Mouse (Mus musculus): Measurements from ENCODE around the gene Pacsin3. TPM values are rescaled to one million over a fixed set of nuclear protein-coding genes. Genes with fewer than 3 reads are reported as not detected.
A peak's percentile ranks its signal among the peaks of the same experiment; 100 is the strongest.
"Not testable (repeated sequence)": the region's sequence is repeated elsewhere in the genome, so short reads cannot be mapped to it uniquely, and the experiment has no call there.

Gene Pacsin3
- polyA plus RNA-seq (2015; fragmentation: Nextera tagmentation; extraction: Ambion mirVana): 14.8 and 15.3 TPM in 2 replicates

- H3K4me2 ChIP-seq: peak within 1 kb of the TSS; percentile 98
- peaks cover 46% of the 10 kb centered on the region for H3K4me1 ChIP-seq (replicated peaks)
- peaks cover 42% of the 10 kb centered on the region for H3K27me3 ChIP-seq
- peak within 1 kb of the TSS; percentile 50 for H3K4me3 ChIP-seq
- no peaks in the 10 kb centered on the region for H3K36me3 ChIP-seq
- H3K9me3 ChIP-seq: no peaks in the 10 kb centered on the region
- no peak within 1 kb of the TSS for H3K27ac ChIP-seq (replicated peaks)
- ATAC-seq (ENCODE audit: low read depth): peak; percentile 9; the same call in 1 of the 2 replicates
- WGBS: under 1% methylated on average over 27 of the region's 27 CpGs
- H3K9ac ChIP-seq: peak within 1 kb of the TSS; percentile 65
Observed at GRCm38 (mm10) chr2:91255661-91256150, at the start of gene Pacsin3. Pacsin3 (plus strand) TSS chr2:91255954.

GRCm38 (mm10) chr2:91206254-91206775, 49.4 kb upstream of the Pacsin3 start:
- Histone ChIP-seq H3K4me1 (replicated peaks) (peaks cover 32% of the 10 kb centered on the region), H3K27ac (replicated peaks) (no peak overlapping the region), H3K9me3 (no peaks in the 10 kb centered on the region), H3K4me3 (no peak overlapping the region), H3K27me3 (no peaks in the 10 kb centered on the region), H3K4me2 (no peak overlapping the region), H3K36me3 (peaks cover 65% of the 10 kb centered on the region), H3K9ac (no peak overlapping the region)
- no peak for ATAC-seq (ENCODE audit: low read depth)
- WGBS: 95% methylated on average over 9 of the region's 9 CpGs

GRCm38 (mm10) chr2:91213311-91213710, 42.4 kb upstream of the Pacsin3 start:
- Histone ChIP-seq H3K4me3 (no peak overlapping the region), H3K27me3 (no peaks in the 10 kb centered on the region), H3K4me2 (no peak overlapping the region), H3K9me3 (no peaks in the 10 kb centered on the region), H3K4me1 (replicated peaks) (0 out of 2 replicates have a peak, but pooled peaks cover 3% of the 10 kb centered on the region), H3K27ac (replicated peaks) (no peak overlapping the region), H3K9ac (no peak overlapping the region), H3K36me3 (peaks cover 87% of the 10 kb centered on the region)
- no peak for ATAC-seq (ENCODE audit: low read depth)

GRCm38 (mm10) chr2:91217032-91217431, 38.7 kb upstream of the Pacsin3 start:
- ATAC-seq (ENCODE audit: low read depth): no peak
- H3K36me3 ChIP-seq: peaks cover 57% of the 10 kb centered on the region

GRCm38 (mm10) chr2:91220501-91220900, 35.3 kb upstream of the Pacsin3 start:
- peaks cover 25% of the 10 kb centered on the region; the same call in 1 of the 2 replicates for H3K36me3 ChIP-seq
- 95% methylated on average over 3 of the region's 3 CpGs for whole genome bisulfite sequencing
- H3K9ac ChIP-seq: no peak overlapping the region
- H3K4me2 ChIP-seq: no peak overlapping the region
- H3K9me3 ChIP-seq: no peaks in the 10 kb centered on the region
- no peaks in the 10 kb centered on the region for H3K27me3 ChIP-seq
- ATAC-seq (ENCODE audit: low read depth): no peak
- H3K4me1 ChIP-seq (replicated peaks): 0 out of 2 replicates have a peak, but pooled peaks cover 3% of the 10 kb centered on the region
- H3K27ac ChIP-seq (replicated peaks): no peak overlapping the region
- no peak overlapping the region for H3K4me3 ChIP-seq

More at GRCm38 (mm10) chr2:91217032-91217431, 38.7 kb upstream of the Pacsin3 start:
- Histone ChIP-seq H3K27ac (replicated peaks) (peak overlapping the region; percentile 14; the same call in 1 of the 2 replicates), H3K9me3 (no peaks in the 10 kb centered on the region), H3K4me3 (no peak overlapping the region), H3K27me3 (no peaks in the 10 kb centered on the region), H3K4me1 (replicated peaks) (0 out of 2 replicates have a peak, but pooled peaks cover 3% of the 10 kb centered on the region), H3K9ac (no peak overlapping the region), H3K4me2 (no peak overlapping the region)
- 61% methylated on average over 4 of the region's 4 CpGs for WGBS

GRCm38 (mm10) chr2:91223614-91224013, 32.1 kb upstream of the Pacsin3 start:
- 87% methylated on average over 2 of the region's 2 CpGs for WGBS
- Histone ChIP-seq H3K4me3 (no peak overlapping the region), H3K4me2 (no peak overlapping the region), H3K27ac (replicated peaks) (no peak overlapping the region), H3K4me1 (replicated peaks) (no peaks in the 10 kb centered on the region), H3K27me3 (no peaks in the 10 kb centered on the region), H3K9ac (no peak overlapping the region), H3K36me3 (0 out of 2 replicates have a peak, but pooled peaks cover 2% of the 10 kb centered on the region), H3K9me3 (no peaks in the 10 kb centered on the region)
- no peak for ATAC-seq (ENCODE audit: low read depth)

- no peak overlapping the region for H3K27ac ChIP-seq (replicated peaks)
- no peaks in the 10 kb centered on the region for H3K4me1 ChIP-seq (replicated peaks)
- no peak overlapping the region for H3K9ac ChIP-seq
- H3K9me3 ChIP-seq: no peaks in the 10 kb centered on the region
- 0 out of 2 replicates have a peak, but pooled peaks cover 8% of the 10 kb centered on the region for H3K36me3 ChIP-seq
- ATAC-seq (ENCODE audit: low read depth): no peak
- no peak overlapping the region for H3K4me3 ChIP-seq
- no peak overlapping the region for H3K4me2 ChIP-seq
- 91% methylated on average over 2 of the region's 2 CpGs for WGBS
- H3K27me3 ChIP-seq: no peaks in the 10 kb centered on the region
Observed at GRCm38 (mm10) chr2:91229735-91230134, 26.0 kb upstream of the Pacsin3 start.

- peaks cover 6% of the 10 kb centered on the region; the same call in 1 of the 2 replicates for H3K4me1 ChIP-seq (replicated peaks)
- WGBS: 1% methylated on average over 48 of the region's 48 CpGs
- peak within 1 kb of the TSS; percentile 76 for H3K9ac ChIP-seq
- H3K4me2 ChIP-seq: peak within 1 kb of the TSS; percentile 76
- 0 out of 2 replicates have a peak, but pooled peaks cover 8% of the 10 kb centered on the region for H3K36me3 ChIP-seq
- ATAC-seq (ENCODE audit: low read depth): peak; percentile 99
- no peaks in the 10 kb centered on the region for H3K9me3 ChIP-seq
- no peaks in the 10 kb centered on the region for H3K27me3 ChIP-seq
- H3K27ac ChIP-seq (replicated peaks): peak within 1 kb of the TSS; percentile 93
- H3K4me3 ChIP-seq: peak within 1 kb of the TSS; percentile 58
Observed at GRCm38 (mm10) chr2:91236601-91237510, 18.9 kb upstream of the Pacsin3 start, which contains the start of gene Ddb2. Ddb2 (minus strand) TSS chr2:91236982.

- H3K4me1 ChIP-seq (replicated peaks); H3K9me3 ChIP-seq; H3K27me3 ChIP-seq; H3K36me3 ChIP-seq: not testable (repeated sequence)
- 29% methylated on average over 4 of the region's 4 CpGs for WGBS
- peak; percentile 62 for ATAC-seq (ENCODE audit: low read depth)
- H3K9ac ChIP-seq: peak overlapping the region; percentile 76
- peak overlapping the region; percentile 93 for H3K27ac ChIP-seq (replicated peaks)
- peak overlapping the region; percentile 76 for H3K4me2 ChIP-seq
- H3K4me3 ChIP-seq: peak overlapping the region; percentile 58
Observed at GRCm38 (mm10) chr2:91237511-91238080, 18.2 kb upstream of the Pacsin3 start.

GRCm38 (mm10) chr2:91242547-91242946, 13.2 kb upstream of the Pacsin3 start:
- WGBS: 64% methylated on average over 5 of the region's 5 CpGs

GRCm38 (mm10) chr2:91243416-91243815, 12.3 kb upstream of the Pacsin3 start:
- H3K4me3 ChIP-seq: no peak overlapping the region
- no peak overlapping the region for H3K4me2 ChIP-seq
- H3K4me1 ChIP-seq (replicated peaks): no peaks in the 10 kb centered on the region; the same call in 1 of the 2 replicates
- no peaks in the 10 kb centered on the region for H3K27me3 ChIP-seq
- H3K36me3 ChIP-seq: no peaks in the 10 kb centered on the region
- 51% methylated on average over 3 of the region's 3 CpGs for WGBS
- no peak overlapping the region for H3K27ac ChIP-seq (replicated peaks)
- 0 out of 2 replicates have a peak, but pooled peaks have one; percentile 23 for ATAC-seq (ENCODE audit: low read depth)
- H3K9ac ChIP-seq: no peak overlapping the region
- H3K9me3 ChIP-seq: no peaks in the 10 kb centered on the region

More at GRCm38 (mm10) chr2:91242547-91242946, 13.2 kb upstream of the Pacsin3 start:
- Histone ChIP-seq H3K27me3 (no peaks in the 10 kb centered on the region), H3K9me3 (no peaks in the 10 kb centered on the region), H3K36me3 (no peaks in the 10 kb centered on the region), H3K4me3 (no peak overlapping the region), H3K4me1 (replicated peaks) (no peaks in the 10 kb centered on the region; the same call in 1 of the 2 replicates), H3K27ac (replicated peaks) (no peak overlapping the region), H3K4me2 (no peak overlapping the region), H3K9ac (no peak overlapping the region)
- no peak for ATAC-seq (ENCODE audit: low read depth)
